Mouse (Mus musculus): ENCODE data around the gene Lipc. TPM values are rescaled to one million over a fixed set of nuclear protein-coding genes. Genes with fewer than 3 reads are reported as not detected.

Gene Lipc
- polyA plus RNA-seq, 1 experiment from 2014 or later: not detected

DNA sequence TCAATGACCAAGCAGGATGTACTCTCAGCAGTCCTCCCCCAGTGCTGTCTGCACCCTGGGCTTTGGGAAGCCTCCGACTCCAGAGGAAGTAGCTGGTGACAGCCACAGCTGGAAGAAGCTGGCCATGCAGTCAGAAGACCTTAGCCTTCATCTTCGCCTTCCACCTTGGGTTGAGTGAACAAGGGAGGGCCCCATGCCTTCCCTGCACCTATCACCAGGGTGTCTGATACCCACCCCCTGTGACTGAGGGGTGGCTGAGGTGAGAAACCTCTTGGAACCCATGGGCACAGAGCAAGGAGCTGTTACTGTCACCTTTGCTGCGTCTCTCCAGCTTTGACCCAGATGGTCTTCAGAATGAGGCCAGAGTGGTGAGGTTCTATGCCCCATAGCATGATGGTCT, 150.3 kb downstream of the Lipc start:
- Histone ChIP-seq H3K4me2 (no peak overlapping the region), H3K27ac (replicated peaks) (no peak overlapping the region), H3K9ac (no peak overlapping the region), H3K36me3 (no peaks in the 10 kb centered on the region), H3K4me1 (replicated peaks) (peaks cover 7% of the 10 kb centered on the region; the same call in 1 of the 2 replicates), H3K9me3 (no peaks in the 10 kb centered on the region), H3K27me3 (no peaks in the 10 kb centered on the region), H3K4me3 (no peak overlapping the region)
- whole genome bisulfite sequencing: 87% methylated on average over 3 of the region's 3 CpGs
- no peak for ATAC-seq (ENCODE audit: low FRiP score, low read depth)

DNA sequence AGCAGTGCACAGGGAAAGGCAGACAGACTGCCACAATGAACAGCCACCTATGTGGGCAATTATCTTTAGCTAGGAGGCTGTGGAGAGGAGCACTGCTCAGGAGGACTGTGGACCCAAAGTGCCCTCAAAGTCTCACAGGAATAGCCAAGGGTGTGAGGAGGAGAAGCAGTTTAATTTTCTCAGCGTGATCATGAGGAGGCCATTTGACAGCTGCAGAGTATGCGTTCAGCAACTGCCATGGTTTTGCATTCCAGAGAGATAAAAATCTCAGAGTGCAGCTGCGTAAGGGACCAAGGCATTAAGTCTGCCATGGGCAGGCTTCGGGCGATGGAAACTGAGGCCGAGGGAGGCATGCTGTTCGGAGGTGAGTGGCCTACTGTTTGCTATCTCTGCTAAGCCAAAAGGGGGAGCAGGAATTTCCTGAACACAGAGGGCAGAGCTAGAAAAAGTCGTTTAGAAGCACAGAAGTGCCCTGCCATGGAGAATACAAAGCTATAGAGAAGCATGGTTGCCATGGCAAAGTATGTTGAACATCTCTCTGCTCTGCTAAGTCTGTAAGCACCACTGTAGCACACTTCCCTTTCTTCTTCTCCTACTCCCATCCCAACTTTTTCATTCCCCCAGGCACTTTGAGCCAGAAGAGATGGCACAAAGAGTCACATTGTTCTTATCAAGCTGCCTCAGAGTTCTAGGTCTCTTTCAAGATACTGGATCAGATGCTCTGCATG, 151.3 kb downstream of the Lipc start:
- H3K27me3 ChIP-seq: no peaks in the 10 kb centered on the region
- H3K36me3 ChIP-seq: no peaks in the 10 kb centered on the region
- no peak overlapping the region; the same call in 1 of the 2 replicates for H3K27ac ChIP-seq (replicated peaks)
- H3K4me1 ChIP-seq (replicated peaks): peaks cover 7% of the 10 kb centered on the region; the same call in 1 of the 2 replicates
- ATAC-seq (ENCODE audit: low FRiP score, low read depth): 0 out of 2 replicates have a peak, but pooled peaks have one; percentile 15
- no peak overlapping the region for H3K4me3 ChIP-seq
- no peaks in the 10 kb centered on the region for H3K9me3 ChIP-seq
- H3K4me2 ChIP-seq: no peak overlapping the region
- H3K9ac ChIP-seq: no peak overlapping the region
- whole genome bisulfite sequencing: 52% methylated on average over 8 of the region's 8 CpGs

DNA sequence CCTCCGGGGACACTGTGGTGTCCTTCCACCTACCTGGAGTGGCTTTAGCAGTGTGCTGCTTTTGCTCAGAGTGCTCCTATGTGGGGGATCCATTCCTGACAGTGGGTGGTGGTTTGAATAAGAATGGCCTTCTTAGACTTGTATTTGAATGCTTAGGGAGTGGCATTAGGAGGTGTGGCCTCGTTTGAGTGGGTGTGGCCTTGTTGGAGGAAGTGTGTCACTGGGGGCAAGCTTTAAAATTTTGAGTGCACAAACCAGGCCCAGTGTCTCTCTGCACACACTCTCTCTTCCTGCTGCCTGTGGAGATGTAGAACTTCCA, 156.6 kb downstream of the Lipc start:
- 52% methylated on average over 2 of the region's 2 CpGs for WGBS

DNA sequence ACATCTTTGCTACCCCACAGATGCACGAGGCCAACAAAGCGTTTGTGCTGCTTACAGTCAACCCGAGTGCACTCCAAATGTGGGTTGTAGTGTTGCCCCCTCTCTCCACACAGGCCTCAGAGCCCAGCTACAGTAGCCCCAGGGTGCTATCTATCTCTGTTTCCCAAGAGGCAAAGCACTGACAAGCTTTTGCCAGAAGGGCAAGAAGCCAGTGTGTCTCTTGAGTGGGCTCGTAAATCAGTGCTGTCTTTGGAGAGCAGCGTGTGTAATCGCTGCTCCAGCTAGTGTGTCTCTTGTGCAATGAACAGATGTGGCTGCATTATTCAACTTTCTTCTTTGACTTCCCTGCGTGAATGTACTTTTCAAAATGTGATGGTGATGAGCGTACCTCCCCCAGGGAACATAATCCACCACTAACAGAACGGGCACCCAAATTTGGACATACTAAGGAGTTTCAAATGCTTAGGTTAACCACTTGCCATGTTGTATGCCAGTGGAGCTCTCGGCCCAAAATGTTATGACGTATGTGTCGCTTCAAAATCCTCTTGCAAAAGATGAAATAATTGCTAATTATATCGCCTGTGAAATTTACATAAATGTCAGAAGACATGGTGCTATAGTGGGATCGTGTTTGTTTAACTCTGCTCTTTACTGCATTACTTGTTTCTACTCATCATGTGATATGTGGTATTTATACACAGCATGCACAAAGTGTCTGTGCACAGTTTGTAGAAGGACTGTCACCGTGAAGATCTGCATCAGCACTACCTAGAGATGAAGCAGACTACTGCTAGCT, 157.2 kb downstream of the Lipc start:
- no peak for ATAC-seq (ENCODE audit: low FRiP score, low read depth)
- no peaks in the 10 kb centered on the region for H3K9me3 ChIP-seq
- H3K4me2 ChIP-seq: no peak overlapping the region
- H3K27ac ChIP-seq (replicated peaks): no peak overlapping the region
- no peak overlapping the region for H3K4me3 ChIP-seq
- no peaks in the 10 kb centered on the region for H3K27me3 ChIP-seq
- 0 out of 2 replicates have a peak, but pooled peaks cover 4% of the 10 kb centered on the region for H3K4me1 ChIP-seq (replicated peaks)
- 61% methylated on average over 15 of the region's 15 CpGs for WGBS
- H3K9ac ChIP-seq: no peak overlapping the region
- H3K36me3 ChIP-seq: no peaks in the 10 kb centered on the region

More for the DNA sequence above, 156.6 kb downstream of the Lipc start:
- no peaks in the 10 kb centered on the region for H3K9me3 ChIP-seq
- no peak overlapping the region for H3K4me2 ChIP-seq
- no peak overlapping the region for H3K27ac ChIP-seq (replicated peaks)
- no peaks in the 10 kb centered on the region for H3K27me3 ChIP-seq
- H3K4me3 ChIP-seq: no peak overlapping the region
- ATAC-seq (ENCODE audit: low FRiP score, low read depth): no peak
- H3K4me1 ChIP-seq (replicated peaks): 0 out of 2 replicates have a peak, but pooled peaks cover 5% of the 10 kb centered on the region
- H3K9ac ChIP-seq: no peak overlapping the region
- H3K36me3 ChIP-seq: no peaks in the 10 kb centered on the region

DNA sequence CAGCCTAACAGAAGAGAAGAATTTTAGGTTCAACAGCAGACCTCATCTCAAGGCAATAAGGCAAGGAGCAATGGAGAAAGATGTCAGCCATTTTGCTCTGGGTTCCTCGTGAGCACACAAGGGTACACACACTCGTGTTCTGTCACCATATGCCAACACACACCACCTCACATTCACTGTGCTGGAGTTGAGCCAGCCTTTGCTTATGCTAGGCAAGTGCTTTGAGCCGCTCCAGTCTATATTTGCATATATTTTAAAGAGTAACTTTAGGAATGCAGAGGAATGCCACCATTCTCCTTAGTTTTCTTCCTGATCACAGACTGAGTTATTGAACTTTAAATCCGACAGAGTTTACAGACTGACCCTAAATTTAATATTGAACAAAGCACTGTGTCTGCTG, 161.4 kb downstream of the Lipc start:
- Histone ChIP-seq H3K4me3 (no peak overlapping the region), H3K27me3 (no peaks in the 10 kb centered on the region), H3K27ac (replicated peaks) (no peak overlapping the region), H3K4me1 (replicated peaks) (0 out of 2 replicates have a peak, but pooled peaks cover 4% of the 10 kb centered on the region), H3K9me3 (no peaks in the 10 kb centered on the region), H3K9ac (no peak overlapping the region), H3K4me2 (no peak overlapping the region), H3K36me3 (no peaks in the 10 kb centered on the region)
- ATAC-seq (ENCODE audit: low FRiP score, low read depth): no peak
- WGBS: 90% methylated on average over 4 of the region's 4 CpGs

DNA sequence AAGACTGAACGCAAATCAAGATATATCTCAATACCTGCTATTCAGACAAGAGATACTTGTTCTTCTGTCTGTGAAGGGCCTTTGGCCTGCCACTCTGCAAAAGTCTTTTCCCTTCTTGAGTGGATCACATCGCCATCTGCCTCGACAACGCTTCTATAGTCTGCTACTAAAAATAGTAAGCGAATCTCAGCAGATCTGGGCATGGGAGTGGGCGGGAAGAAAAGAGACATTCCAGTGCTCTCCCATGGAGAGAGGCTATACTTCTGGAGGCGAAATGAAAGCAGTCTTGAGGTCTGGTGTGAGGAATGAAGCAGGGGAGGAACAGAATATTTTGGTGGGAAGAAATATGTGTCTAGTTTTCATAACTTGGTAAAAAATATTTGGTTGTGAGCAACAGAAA, 163.3 kb downstream of the Lipc start:
- Histone ChIP-seq H3K9ac (no peak overlapping the region), H3K4me2 (no peak overlapping the region), H3K4me1 (replicated peaks) (no peaks in the 10 kb centered on the region), H3K4me3 (no peak overlapping the region), H3K36me3 (no peaks in the 10 kb centered on the region), H3K9me3 (no peaks in the 10 kb centered on the region), H3K27me3 (no peaks in the 10 kb centered on the region), H3K27ac (replicated peaks) (no peak overlapping the region)
- ATAC-seq (ENCODE audit: low FRiP score, low read depth): no peak
- WGBS: 68% methylated on average over 7 of the region's 7 CpGs

DNA sequence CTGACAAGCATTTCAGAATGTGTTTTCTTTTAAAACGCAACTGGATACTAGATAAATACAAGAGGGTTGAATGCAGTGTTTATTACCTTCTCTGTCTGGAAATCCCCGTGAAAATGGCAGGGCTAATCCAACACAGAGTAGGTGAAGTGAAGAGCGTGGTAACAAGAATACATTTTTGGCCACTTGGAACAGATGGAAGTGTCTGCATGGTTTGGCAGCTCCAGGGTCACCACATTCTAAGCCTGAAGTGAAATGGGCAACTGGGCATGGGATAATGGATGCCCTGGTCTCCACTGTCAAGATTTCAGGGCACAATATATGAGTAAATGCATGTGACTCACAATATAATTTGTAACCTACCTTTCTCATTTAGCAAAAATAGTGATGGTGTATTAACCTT, 169.8 kb downstream of the Lipc start:
- Histone ChIP-seq H3K9me3 (no peaks in the 10 kb centered on the region), H3K4me2 (no peak overlapping the region), H3K9ac (no peak overlapping the region), H3K4me1 (replicated peaks) (no peaks in the 10 kb centered on the region), H3K27me3 (no peaks in the 10 kb centered on the region), H3K27ac (replicated peaks) (no peak overlapping the region), H3K36me3 (0 out of 2 replicates have a peak, but pooled peaks cover 3% of the 10 kb centered on the region), H3K4me3 (no peak overlapping the region)
- no peak for ATAC-seq (ENCODE audit: low FRiP score, low read depth)
- 79% methylated on average over 3 of the region's 3 CpGs for WGBS

DNA sequence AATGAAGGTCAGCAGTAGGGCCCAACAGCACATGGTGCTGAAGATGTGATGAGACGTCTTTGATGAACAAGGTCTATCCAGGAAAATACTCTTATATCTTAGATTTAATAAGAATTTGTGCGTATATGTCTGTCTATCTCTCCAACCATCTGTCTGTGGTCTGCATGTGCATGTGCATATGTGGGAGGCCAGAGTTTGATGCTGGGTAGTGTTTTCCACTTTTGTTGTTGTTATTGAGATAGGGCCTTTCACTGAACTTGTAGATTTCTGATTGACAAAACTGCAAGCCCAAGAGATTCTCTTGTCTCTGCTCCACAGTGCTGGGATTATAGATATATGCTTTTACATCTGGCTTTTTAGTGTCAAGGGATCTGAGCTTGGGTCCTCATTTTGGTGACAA, 176.5 kb downstream of the Lipc start:
- no peak overlapping the region for H3K4me3 ChIP-seq
- ATAC-seq (ENCODE audit: low FRiP score, low read depth): no peak
- no peaks in the 10 kb centered on the region for H3K9me3 ChIP-seq
- no peaks in the 10 kb centered on the region for H3K27me3 ChIP-seq
- 0 out of 2 replicates have a peak, but pooled peaks cover 3% of the 10 kb centered on the region for H3K36me3 ChIP-seq
- 92% methylated on average over 2 of the region's 2 CpGs for WGBS
- no peak overlapping the region for H3K27ac ChIP-seq (replicated peaks)
- no peak overlapping the region for H3K9ac ChIP-seq
- H3K4me1 ChIP-seq (replicated peaks): no peaks in the 10 kb centered on the region
- no peak overlapping the region for H3K4me2 ChIP-seq

DNA sequence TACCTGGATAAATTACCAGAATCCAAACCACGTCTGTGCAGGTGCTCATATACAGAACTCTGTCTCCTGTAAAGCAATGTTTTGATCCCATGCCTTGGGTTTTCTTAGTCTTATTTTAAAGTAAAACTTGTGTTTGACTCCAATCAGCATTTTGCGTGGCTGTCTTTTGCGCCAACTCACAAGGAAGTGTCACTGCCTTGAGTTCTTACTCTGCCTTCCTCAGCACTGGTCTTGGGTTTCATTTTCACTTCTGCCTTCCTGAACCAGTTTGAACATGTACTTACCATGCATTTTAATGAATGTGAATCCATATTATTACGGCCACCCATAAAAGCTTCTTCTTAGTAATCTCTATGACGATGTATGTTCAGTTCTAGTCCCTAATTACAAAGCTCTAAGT, 191.1 kb downstream of the Lipc start:
- peaks cover 29% of the 10 kb centered on the region for H3K36me3 ChIP-seq
- 94% methylated on average over 5 of the region's 5 CpGs for WGBS
- H3K9me3 ChIP-seq: no peaks in the 10 kb centered on the region

DNA sequence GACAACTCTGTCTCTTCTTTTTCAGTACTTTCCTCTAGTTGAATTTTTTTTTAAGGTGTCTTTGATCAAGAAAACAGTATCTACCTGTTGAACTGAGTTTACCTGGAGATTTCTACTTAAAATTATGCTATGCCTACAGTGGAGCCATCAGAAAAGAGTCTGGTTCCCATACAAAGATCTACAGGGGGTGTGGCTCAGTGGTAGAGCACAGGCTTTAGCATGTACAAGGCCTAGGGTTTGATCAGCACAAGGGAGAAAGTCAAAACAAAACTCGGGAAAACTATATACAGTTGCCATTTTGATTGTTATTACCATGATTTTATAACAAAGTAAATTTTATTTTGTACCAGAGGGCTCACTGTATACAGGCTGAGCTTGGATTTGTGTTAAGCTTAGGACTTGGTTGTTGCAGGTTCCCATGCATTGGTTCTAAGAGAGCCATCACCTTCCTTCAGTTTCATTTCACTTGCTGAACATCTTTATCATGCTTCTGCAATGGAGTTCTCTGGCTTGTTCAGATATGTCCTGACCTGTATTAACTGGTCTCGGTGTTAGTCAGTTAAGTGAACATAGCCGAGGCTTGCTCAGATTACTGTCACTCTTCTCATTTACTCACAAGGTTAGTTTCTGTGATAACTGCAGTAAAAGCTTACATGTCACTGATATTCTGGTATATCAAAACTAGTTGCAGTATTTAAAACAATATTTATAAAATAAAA, 200.4 kb downstream of the Lipc start:
- Histone ChIP-seq H3K4me1 (replicated peaks) (no peaks in the 10 kb centered on the region), H3K4me3 (no peak overlapping the region), H3K27me3 (no peaks in the 10 kb centered on the region), H3K36me3 (peaks cover 28% of the 10 kb centered on the region), H3K9me3 (no peaks in the 10 kb centered on the region), H3K4me2 (no peak overlapping the region), H3K9ac (no peak overlapping the region), H3K27ac (replicated peaks) (no peak overlapping the region)
- ATAC-seq (ENCODE audit: low FRiP score, low read depth): no peak
- 95% methylated on average over 3 of the region's 3 CpGs for WGBS

More for the DNA sequence above, 191.1 kb downstream of the Lipc start:
- H3K4me2 ChIP-seq: no peak overlapping the region
- H3K27ac ChIP-seq (replicated peaks): no peak overlapping the region
- H3K9ac ChIP-seq: no peak overlapping the region
- no peaks in the 10 kb centered on the region for H3K27me3 ChIP-seq
- no peak for ATAC-seq (ENCODE audit: low FRiP score, low read depth)
- H3K4me1 ChIP-seq (replicated peaks): no peaks in the 10 kb centered on the region
- H3K4me3 ChIP-seq: no peak overlapping the region
